Mouse (Mus musculus) stomach, postnatal 0 days (tissue): ENCODE results near the gene Psmb9.
"Not testable (repeated sequence)": the region's sequence is repeated elsewhere in the genome, so short reads cannot be mapped to it uniquely, and the experiment has no call there.

Experiments
- CTCF ChIP-seq: IDR thresholded peaks from 2 replicates; pipeline ENCODE4 v1.5.1; 2016; ENCODE audit warnings: antibody characterized with exemption, low read depth, mild to moderate bottlenecking, moderate library complexity
- EP300 ChIP-seq: optimal IDR thresholded peaks from 2 replicates; pipeline ENCODE3; 2016; ENCODE audit warnings: antibody characterized with exemption

DNA sequence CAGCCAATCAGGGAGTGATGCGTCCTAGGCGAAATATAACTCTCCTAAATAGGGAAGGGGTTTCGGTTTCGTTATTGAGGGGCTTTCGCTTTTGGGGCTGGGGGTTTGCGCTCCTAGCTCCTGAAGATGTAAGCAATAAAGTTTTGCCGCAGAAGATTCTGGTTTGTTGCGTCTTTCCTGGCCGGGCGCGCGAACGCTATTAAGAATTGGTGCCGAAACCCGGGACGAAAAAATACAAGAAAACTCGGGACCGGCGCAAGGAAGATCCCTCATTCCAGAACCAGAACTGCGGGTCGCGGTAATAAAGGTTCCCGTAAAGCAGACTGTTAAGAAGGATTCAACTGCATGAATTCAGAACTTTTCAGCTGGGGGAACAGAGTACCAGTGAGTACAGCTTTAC, 38.3 kb upstream of the Psmb9 start:
- TF ChIP-seq CTCF, EP300: not testable (repeated sequence)
